Mouse (Mus musculus): ENCODE measurements around the gene Pax6.

Gene Pax6

GRCm38 (mm10) chr2:105682011-105682501 is 13.4 kb downstream of the Pax6 start:
- in situ Hi-C loops (cut with MboI, MseI), result no loop called here

DNA sequence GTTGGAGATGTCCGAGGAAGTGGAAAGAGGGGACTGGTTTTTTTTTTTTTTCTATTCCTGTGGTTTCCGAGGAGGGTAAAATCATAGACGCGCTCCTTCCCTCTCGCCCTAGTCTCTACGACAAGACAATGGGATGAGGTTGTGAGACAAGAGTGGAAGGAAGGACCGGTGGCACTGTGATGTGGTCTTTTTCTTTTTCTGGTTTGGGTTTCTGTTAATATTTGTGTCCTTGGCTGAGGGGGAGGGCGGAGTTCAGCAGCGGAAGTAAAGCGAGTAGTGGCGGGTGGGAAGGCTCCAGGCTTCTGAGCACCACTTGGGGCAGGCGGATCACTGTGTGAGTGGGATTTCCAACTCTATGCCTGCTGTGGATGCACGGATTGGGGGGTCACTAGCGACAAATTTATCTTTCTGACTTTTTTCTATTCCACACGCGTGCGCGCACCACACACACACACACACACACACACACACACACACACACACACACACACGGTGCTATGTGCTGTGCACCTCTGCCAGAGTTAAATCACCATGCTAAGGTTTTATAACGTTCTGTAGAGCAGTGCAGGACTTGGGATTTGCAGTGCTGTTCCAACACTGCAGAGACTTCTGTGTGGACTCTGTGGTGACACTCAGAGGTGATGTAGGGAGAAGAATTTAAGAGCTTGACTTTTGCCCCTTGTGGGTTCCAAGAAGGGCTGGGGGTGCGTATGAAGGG is 14.1 kb downstream of the Pax6 start:
- in situ Hi-C loops (cut with MboI, MseI), result no loop called here

- in situ Hi-C loops (cut with MboI, MseI), result no loop called here
Observed at GRCm38 (mm10) chr2:105683771-105684410, 15.2 kb downstream of the Pax6 start.

- in situ Hi-C loops (cut with MboI, MseI), result no loop called here
Observed at GRCm38 (mm10) chr2:105684991-105685650, 16.4 kb downstream of the Pax6 start.

DNA sequence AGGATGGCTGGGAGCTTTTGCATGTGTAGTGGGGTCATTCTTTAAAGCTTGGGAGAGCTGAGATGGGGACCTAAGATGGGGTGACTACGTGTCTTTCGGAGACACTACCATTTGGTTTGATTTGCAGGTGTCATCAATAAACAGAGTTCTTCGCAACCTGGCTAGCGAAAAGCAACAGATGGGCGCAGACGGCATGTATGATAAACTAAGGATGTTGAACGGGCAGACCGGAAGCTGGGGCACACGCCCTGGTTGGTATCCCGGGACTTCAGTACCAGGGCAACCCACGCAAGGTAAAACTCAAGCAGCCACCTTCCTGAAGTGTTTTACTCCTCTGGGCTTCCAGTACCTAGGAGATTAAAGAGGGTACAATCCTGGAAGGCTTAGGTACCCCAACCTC is 17.0 kb downstream of the Pax6 start:
- in situ Hi-C loops (cut with MboI, MseI), result no loop called here

- in situ Hi-C loops (cut with MboI, MseI), result no loop called here
Observed at GRCm38 (mm10) chr2:105686363-105687316, 17.9 kb downstream of the Pax6 start.

GRCm38 (mm10) chr2:105687317-105687991 is 18.8 kb downstream of the Pax6 start:
- in situ Hi-C loops (cut with MboI, MseI), result no loop called here

GRCm38 (mm10) chr2:105688011-105688410 is 19.3 kb downstream of the Pax6 start:
- in situ Hi-C loops (cut with MboI, MseI), result no loop called here

- in situ Hi-C loops (cut with MboI, MseI), result no loop called here
Observed at GRCm38 (mm10) chr2:105688436-105689303, 20.0 kb downstream of the Pax6 start.

- in situ Hi-C loops (cut with MboI, MseI), result no loop called here
Observed at GRCm38 (mm10) chr2:105689304-105689770, 20.6 kb downstream of the Pax6 start.

GRCm38 (mm10) chr2:105689771-105690639 is 21.3 kb downstream of the Pax6 start:
- in situ Hi-C loops (cut with MboI, MseI), result loop anchor here (10.0 kb wide), 1 partner anchor 995 kb away; no protein-coding TSS in a partner anchor

DNA sequence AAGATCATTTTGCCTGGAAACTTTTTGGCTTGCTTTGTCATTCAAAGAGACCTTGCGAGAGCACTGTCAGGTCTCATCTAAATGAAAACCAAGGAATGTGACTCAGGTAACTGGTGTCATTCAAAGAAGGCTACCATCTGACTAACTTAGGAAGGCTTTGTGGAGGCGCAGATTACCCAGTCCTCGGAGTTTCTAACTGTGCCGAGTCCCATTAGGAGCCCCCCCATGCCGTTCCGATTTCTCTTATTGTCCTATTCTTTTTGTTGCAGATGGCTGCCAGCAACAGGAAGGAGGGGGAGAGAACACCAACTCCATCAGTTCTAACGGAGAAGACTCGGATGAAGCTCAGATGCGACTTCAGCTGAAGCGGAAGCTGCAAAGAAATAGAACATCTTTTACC is 22.6 kb downstream of the Pax6 start:
- in situ Hi-C loops (cut with MboI, MseI), result loop anchor here (10.0 kb wide), 1 partner anchor 994 kb away; no protein-coding TSS in a partner anchor

DNA sequence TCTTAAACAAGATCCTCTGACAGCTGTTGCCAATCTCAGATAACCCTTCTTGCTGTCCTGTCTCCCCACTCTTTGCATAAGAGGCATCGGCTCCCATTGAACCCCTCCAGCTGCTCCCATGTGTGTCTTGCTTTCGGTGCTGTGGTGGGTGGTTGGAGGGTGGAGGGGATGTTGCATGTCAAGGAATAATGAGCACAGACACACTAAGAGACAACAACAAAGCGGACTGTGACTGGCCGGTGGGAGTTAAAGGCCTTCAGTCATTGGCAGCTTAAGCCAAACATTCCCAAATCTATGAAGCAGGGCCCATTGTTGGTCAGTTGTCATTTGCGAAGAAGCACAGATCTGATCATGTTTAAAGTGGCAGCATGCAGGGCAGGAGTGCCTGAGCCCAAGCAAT is 29.0 kb downstream of the Pax6 start:
- in situ Hi-C loops (cut with MboI, MseI), result loop anchor here (10.0 kb wide), 1 partner anchor 987 kb away; no protein-coding TSS in a partner anchor

- in situ Hi-C loops (cut with MboI, MseI), result loop anchor here (10.0 kb wide), 1 partner anchor 986 kb away; no protein-coding TSS in a partner anchor
Observed at GRCm38 (mm10) chr2:105698631-105699030, 29.9 kb downstream of the Pax6 start.

GRCm38 (mm10) chr2:105701781-105702180 is 33.1 kb downstream of the Pax6 start:
- in situ Hi-C loops (cut with MboI, MseI), result no loop called here

- in situ Hi-C loops (cut with MboI, MseI), result no loop called here
Observed at GRCm38 (mm10) chr2:105702586-105702985, 33.9 kb downstream of the Pax6 start.

DNA sequence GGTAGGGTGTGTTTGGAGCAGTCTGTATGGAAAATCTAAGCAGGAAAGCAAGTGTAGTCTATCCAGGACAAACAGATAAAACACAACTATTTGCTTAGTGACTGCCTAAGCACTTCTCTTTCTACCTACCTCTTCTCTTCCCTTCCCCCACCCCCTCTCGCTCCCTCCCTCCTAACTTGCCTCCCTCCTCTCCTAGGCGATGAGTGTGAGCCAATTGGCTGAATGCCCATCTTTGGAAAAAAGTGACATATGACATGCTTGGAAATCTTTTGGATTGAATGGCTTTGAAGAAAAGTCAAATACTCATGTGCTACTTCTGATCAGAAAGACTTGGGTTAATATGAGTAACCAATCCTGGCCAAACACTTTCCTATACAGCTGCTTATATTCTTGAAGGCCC is 36.6 kb downstream of the Pax6 start:
- in situ Hi-C loops (cut with MboI, MseI), result no loop called here

DNA sequence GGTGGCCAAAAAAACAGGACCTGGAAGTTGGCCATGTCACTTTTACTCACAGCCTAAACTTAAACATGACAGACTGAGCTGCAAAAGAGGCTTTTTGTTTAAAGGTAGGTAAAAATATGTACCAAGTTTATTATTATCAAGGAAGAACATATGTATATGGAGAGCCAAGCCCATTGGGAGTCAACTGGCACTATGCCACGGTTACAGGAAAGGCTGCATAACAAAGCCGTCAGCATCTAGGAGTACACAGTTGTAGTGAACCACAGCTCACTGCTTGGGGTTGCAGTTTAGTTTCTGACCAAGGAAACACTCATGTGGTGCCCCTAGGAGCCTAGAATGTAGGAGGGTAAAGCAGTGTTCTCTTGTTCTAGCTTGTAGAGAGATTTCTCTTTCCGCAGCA is 40.4 kb downstream of the Pax6 start:
- in situ Hi-C loops (cut with MboI, MseI), result no loop called here

GRCm38 (mm10) chr2:105710511-105710910 is 41.8 kb downstream of the Pax6 start:
- in situ Hi-C loops (cut with MboI, MseI), result no loop called here

Data from T-helper 2 cell (primary cell).